Mouse (Mus musculus): ENCODE measurements around the gene Smad6.

GRCm38 (mm10) chr9:63998026-63998425, 23.8 kb downstream of the Smad6 start:
- TF ChIP-seq CTCF (IDR thresholded peaks at IDR 0.05; ENCODE audit: control insufficient read depth, insufficient read depth, low read length) (no peak), POLR2A (IDR thresholded peaks at IDR 0.05; ENCODE audit: borderline replicate concordance, control insufficient read depth, low read depth, low read length) (no peak)
